ENCODE assay signal across 15 mouse cellular contexts in genomic region chr6:64849097-64849648, GRCm38 (mm10).
"Had no signal": no experiment of that assay in that cellular context is flagged by ENCODE, and none has a peak within 500 bp of the region (broad histone marks: within the 10 kb centered on the region; RNA-seq: fewer than 3 reads in every experiment).

No protein-coding gene starts in this region.

- DNase-seq: kidney, adult 2 months; kidney, postnatal 14 days; lung, adult 2 months; lung, postnatal 36 days; right cerebral cortex, postnatal 4 days; spleen, adult 18-20 months; thymus, adult 18-20 months; thymus, postnatal 14 days had no signal

- H3K27me3 ChIP-seq: kidney, embryonic 15.5 days; liver, embryonic 15.5 days; neural tube, embryonic 15.5 days had no signal

- H3K4me3 ChIP-seq: kidney, embryonic 15.5 days; limb, embryonic 10.5 days; liver, embryonic 15.5 days; midbrain, embryonic 10.5 days; neural tube, embryonic 15.5 days had no signal

- H3K4me2 ChIP-seq: kidney, embryonic 15.5 days; liver, embryonic 11.5 days; liver, embryonic 15.5 days; neural tube, embryonic 15.5 days had no signal

- H3K9ac ChIP-seq: kidney, embryonic 15.5 days; liver, embryonic 15.5 days; neural tube, embryonic 15.5 days had no signal

- ATAC-seq: lung, postnatal 0 days had no signal

- H3K36me3 ChIP-seq: kidney, embryonic 15.5 days; limb, embryonic 10.5 days; liver, embryonic 15.5 days; midbrain, embryonic 10.5 days; neural tube, embryonic 15.5 days had no signal

- H3K4me1 ChIP-seq: kidney, embryonic 15.5 days; limb, embryonic 10.5 days; liver, embryonic 15.5 days; neural tube, embryonic 15.5 days had no signal

- H3K27ac ChIP-seq: kidney, embryonic 15.5 days; limb, embryonic 10.5 days; liver, embryonic 15.5 days; midbrain, embryonic 10.5 days; neural tube, embryonic 15.5 days had no signal

- H3K9me3 ChIP-seq: kidney, embryonic 15.5 days; limb, embryonic 10.5 days; liver, embryonic 15.5 days; midbrain, embryonic 10.5 days; neural tube, embryonic 15.5 days had no signal
